Mouse (Mus musculus): ENCODE measurements around the gene Klri1. TPM values are rescaled to one million over a fixed set of nuclear protein-coding genes. Genes with fewer than 3 reads are reported as not detected.
"Not testable (repeated sequence)": the region's sequence is repeated elsewhere in the genome, so short reads cannot be mapped to it uniquely, and the experiment has no call there.

The Klri1 gene
- polyA plus RNA-seq, 2 experiments = not detected

DNA sequence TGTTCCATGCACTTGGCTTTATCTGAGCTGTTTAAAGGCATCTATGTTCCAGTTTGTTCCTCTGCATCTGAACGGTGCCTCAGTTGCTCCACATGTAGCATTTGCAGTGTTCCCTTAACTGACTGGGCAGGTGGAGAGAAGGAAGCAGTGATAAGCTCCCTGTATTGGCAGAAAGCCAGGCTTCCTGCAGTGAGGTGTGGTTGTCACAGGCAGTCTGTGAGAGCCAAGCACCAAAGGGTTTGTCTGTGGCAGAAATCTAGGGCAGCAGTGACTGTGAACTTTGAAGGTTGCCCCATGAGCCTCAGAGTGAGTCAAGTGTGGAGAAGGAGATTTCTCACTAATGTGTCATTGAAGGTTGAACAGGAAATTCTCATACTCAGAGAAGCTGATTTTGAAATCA, 36.6 kb downstream of the Klri1 start:
- no peaks in the 10 kb centered on the region for H3K4me1 ChIP-seq (replicated peaks; ENCODE audit: control insufficient read depth in 2 of 2, insufficient read depth in 2 of 2, low read length in 1 of 2)
- no peak overlapping the region for H3K27ac ChIP-seq
- ATAC-seq (ENCODE audit: insufficient read depth) (no peak), DNase-seq (ENCODE audit: low read depth in 3 of 3, low spot score in 3 of 3) (no peak)
- H3K4me3 ChIP-seq (ENCODE audit: insufficient read depth in 1 of 2, low read depth in 2 of 2, low read length in 2 of 2) = no peak overlapping the region
- H3K9me3 ChIP-seq (ENCODE audit: control insufficient read depth, low read length) = no peaks in the 10 kb centered on the region
- H3K9ac ChIP-seq (replicated peaks) = no peak overlapping the region
- TF ChIP-seq EP300 (IDR thresholded peaks at IDR 0.05; ENCODE audit: low read depth) = no peak
- TF ChIP-seq CTCF (IDR thresholded peaks at IDR 0.05; ENCODE audit: low read depth) = no peak
- H3K36me3 ChIP-seq (replicated peaks; ENCODE audit: control insufficient read depth, insufficient read depth, low read depth) = no peaks in the 10 kb centered on the region
- no peaks in the 10 kb centered on the region for H3K27me3 ChIP-seq (ENCODE audit: control insufficient read depth, insufficient read depth, low read length)
- no peak overlapping the region for H3K4me2 ChIP-seq (ENCODE audit: low read depth)
- 42% methylated on average over 1 of the region's 1 CpGs for WGBS (ENCODE audit: insufficient replicate concordance)

DNA sequence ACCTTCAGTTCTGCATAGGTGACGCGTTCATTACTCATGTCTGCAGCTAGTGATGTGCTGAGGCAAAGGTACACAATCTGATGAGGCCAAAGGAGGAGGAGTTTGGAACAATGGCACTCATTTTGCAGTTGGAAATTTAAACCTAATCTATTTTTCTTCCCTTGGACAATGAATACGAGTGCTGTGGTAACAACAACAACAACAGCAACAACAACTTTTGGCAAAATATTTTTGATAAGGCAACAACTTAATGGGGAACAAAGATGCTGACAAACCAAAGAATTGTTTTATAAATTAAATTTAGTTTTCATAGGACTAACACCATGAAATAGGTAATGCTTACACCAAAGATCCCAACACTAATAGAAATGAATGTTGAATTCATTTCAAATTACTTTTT, 38.1 kb downstream of the Klri1 start, which contains the start of gene Klrc1:
TSS of gene Klrc1 (minus strand) at position 101 of the 400 bp plus-strand sequence.
- Histone ChIP-seq H3K27me3 (ENCODE audit: control insufficient read depth, insufficient read depth, low read length) (no peaks in the 10 kb centered on the region), H3K9me3 (ENCODE audit: control insufficient read depth, low read length) (no peaks in the 10 kb centered on the region), H3K36me3 (replicated peaks; ENCODE audit: control insufficient read depth, insufficient read depth, low read depth) (no peaks in the 10 kb centered on the region), H3K9ac (replicated peaks) (no peak within 1 kb of the TSS), H3K4me1 (replicated peaks; ENCODE audit: control insufficient read depth in 2 of 2, insufficient read depth in 2 of 2, low read length in 1 of 2) (no peaks in the 10 kb centered on the region), H3K4me2 (ENCODE audit: low read depth) (no peak within 1 kb of the TSS), H3K27ac (no peak within 1 kb of the TSS), H3K4me3 (ENCODE audit: insufficient read depth in 1 of 2, low read depth in 2 of 2, low read length in 2 of 2) (no peak within 1 kb of the TSS)
- ATAC-seq (ENCODE audit: insufficient read depth) (no peak), DNase-seq (ENCODE audit: low read depth in 3 of 3, low spot score in 3 of 3) (no peak)
- WGBS (ENCODE audit: insufficient replicate concordance) = 58% methylated on average over 3 of the region's 3 CpGs
- TF ChIP-seq CTCF (IDR thresholded peaks at IDR 0.05; ENCODE audit: low read depth) (no peak), EP300 (IDR thresholded peaks at IDR 0.05; ENCODE audit: low read depth) (no peak)

DNA sequence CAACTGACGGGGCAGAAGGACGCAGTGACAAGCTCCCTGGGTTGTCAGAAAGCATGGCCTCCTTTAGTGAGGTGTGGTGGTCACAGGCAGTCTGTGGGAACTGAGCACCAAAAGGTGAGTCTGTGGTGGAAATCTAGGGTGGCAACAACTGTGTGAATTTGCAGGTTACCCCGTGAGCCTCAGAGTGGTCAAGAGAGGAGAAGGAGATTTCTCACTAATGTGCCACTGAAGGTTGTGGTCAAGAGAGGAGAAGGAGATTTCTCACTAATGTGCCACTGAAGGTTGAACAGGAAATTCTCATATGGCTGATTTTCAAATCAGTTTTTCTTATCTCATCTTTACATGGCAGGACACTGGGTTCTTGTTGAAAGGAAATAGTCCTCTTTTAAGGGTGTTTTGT, 55.6 kb downstream of the Klri1 start:
- H3K27ac ChIP-seq; H3K4me3 ChIP-seq (ENCODE audit: insufficient read depth in 1 of 2, low read depth in 2 of 2, low read length in 2 of 2); H3K9me3 ChIP-seq (ENCODE audit: control insufficient read depth, low read length); H3K4me2 ChIP-seq (ENCODE audit: low read depth); H3K36me3 ChIP-seq (replicated peaks; ENCODE audit: control insufficient read depth, insufficient read depth, low read depth); H3K27me3 ChIP-seq (ENCODE audit: control insufficient read depth, insufficient read depth, low read length); H3K9ac ChIP-seq (replicated peaks); ATAC-seq (ENCODE audit: insufficient read depth); H3K4me1 ChIP-seq (replicated peaks; ENCODE audit: control insufficient read depth in 2 of 2, insufficient read depth in 2 of 2, low read length in 1 of 2); DNase-seq (ENCODE audit: low read depth in 3 of 3, low spot score in 3 of 3): not testable (repeated sequence)
- 20% methylated on average over 1 of the region's 3 CpGs for WGBS (ENCODE audit: insufficient replicate concordance)

DNA sequence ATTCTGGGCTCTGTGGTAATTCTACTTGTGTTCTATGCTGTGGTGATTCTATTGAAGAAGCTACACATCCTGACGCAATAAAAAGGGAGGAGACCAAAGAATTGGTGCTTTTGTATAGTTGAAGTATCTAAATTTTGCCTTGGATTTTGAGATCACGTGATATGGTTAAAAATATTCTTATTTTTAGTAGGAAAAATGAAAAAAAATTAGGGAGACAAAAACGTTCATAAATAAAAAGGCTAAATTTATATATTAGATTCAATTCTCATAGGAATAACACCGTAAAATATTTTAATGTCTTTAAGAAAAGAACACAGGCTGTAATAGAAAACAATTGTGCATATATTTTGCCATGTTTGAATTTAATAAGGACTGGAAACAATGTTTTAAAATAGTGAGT, 56.3 kb downstream of the Klri1 start, which contains the start of gene Klrc2:
TSS of gene Klrc2 (minus strand) at position 101 of the 400 bp plus-strand sequence.
- H3K4me3 ChIP-seq (ENCODE audit: insufficient read depth in 1 of 2, low read depth in 2 of 2, low read length in 2 of 2); H3K27ac ChIP-seq; H3K36me3 ChIP-seq (replicated peaks; ENCODE audit: control insufficient read depth, insufficient read depth, low read depth); H3K9me3 ChIP-seq (ENCODE audit: control insufficient read depth, low read length); H3K9ac ChIP-seq (replicated peaks); DNase-seq (ENCODE audit: low read depth in 3 of 3, low spot score in 3 of 3); H3K4me1 ChIP-seq (replicated peaks; ENCODE audit: control insufficient read depth in 2 of 2, insufficient read depth in 2 of 2, low read length in 1 of 2); ATAC-seq (ENCODE audit: insufficient read depth); H3K4me2 ChIP-seq (ENCODE audit: low read depth); H3K27me3 ChIP-seq (ENCODE audit: control insufficient read depth, insufficient read depth, low read length): not testable (repeated sequence)
- WGBS (ENCODE audit: insufficient replicate concordance) = 46% methylated on average over 4 of the region's 4 CpGs

Small RNA genes lying within 50 kb of the gene (microRNA-seq; reads per million reads assigned to microRNA genes)
- gene Mir680-1 = not detected

Other genes with a start within 250 kb of the Klri1 start
- gene Olr1, start 210.0 kb downstream of the Klri1 start, polyA plus RNA-seq (2012; rRNA removed) = 0.64 and 0.83 TPM in 2 replicates
- 0.57 and 0.81 TPM in 2 replicates for gene Olr1, start 210.0 kb downstream of the Klri1 start, polyA plus RNA-seq (2014; fragmentation: Nextera tagmentation; extraction: Ambion mirVana)
- 0.01 TPM in 1 of 2 replicates, not detected in the other for gene Tmem52b, start 204.6 kb downstream of the Klri1 start, polyA plus RNA-seq (2012; rRNA removed)
- gene Tmem52b, start 204.6 kb downstream of the Klri1 start, polyA plus RNA-seq (2014; fragmentation: Nextera tagmentation; extraction: Ambion mirVana) = not detected in 2 replicates
- gene Gabarapl1, start 184.0 kb downstream of the Klri1 start, polyA plus RNA-seq (2012; rRNA removed) = 15.1 and 19.2 TPM in 2 replicates
- 8.2 and 9.1 TPM in 2 replicates for gene Gabarapl1, start 184.0 kb downstream of the Klri1 start, polyA plus RNA-seq (2014; fragmentation: Nextera tagmentation; extraction: Ambion mirVana)
- 0.03 TPM in 1 of 2 replicates, not detected in the other for gene Klre1, start 139.2 kb downstream of the Klri1 start, polyA plus RNA-seq (2012; rRNA removed)
- gene Klre1, start 139.2 kb downstream of the Klri1 start, polyA plus RNA-seq (2014; fragmentation: Nextera tagmentation; extraction: Ambion mirVana) = not detected in 2 replicates
- 0.19 and 0.23 TPM in 2 replicates for gene Klrd1, start 125.3 kb downstream of the Klri1 start, polyA plus RNA-seq (2012; rRNA removed)
- 0.37 and 0.50 TPM in 2 replicates for gene Klrd1, start 125.3 kb downstream of the Klri1 start, polyA plus RNA-seq (2014; fragmentation: Nextera tagmentation; extraction: Ambion mirVana)
- 0.09 and 0.26 TPM in 2 replicates for gene Klrk1, start 93.3 kb downstream of the Klri1 start, polyA plus RNA-seq (2012; rRNA removed)
- 0.48 and 0.59 TPM in 2 replicates for gene Klrk1, start 93.3 kb downstream of the Klri1 start, polyA plus RNA-seq (2014; fragmentation: Nextera tagmentation; extraction: Ambion mirVana)
- gene Klrc3, start 73.8 kb downstream of the Klri1 start, polyA plus RNA-seq (2012; rRNA removed) = not detected in 2 replicates
- gene Klrc3, start 73.8 kb downstream of the Klri1 start, polyA plus RNA-seq (2014; fragmentation: Nextera tagmentation; extraction: Ambion mirVana) = not detected in 2 replicates
- gene Klrc2, start 56.4 kb downstream of the Klri1 start, polyA plus RNA-seq (2012; rRNA removed) = 0.01 TPM in 1 of 2 replicates, not detected in the other
- not detected in 2 replicates for gene Klrc2, start 56.4 kb downstream of the Klri1 start, polyA plus RNA-seq (2014; fragmentation: Nextera tagmentation; extraction: Ambion mirVana)
- 0.08 and 0.19 TPM in 2 replicates for gene Klrc1, start 38.2 kb downstream of the Klri1 start, polyA plus RNA-seq (2012; rRNA removed)
- gene Klrc1, start 38.2 kb downstream of the Klri1 start, polyA plus RNA-seq (2014; fragmentation: Nextera tagmentation; extraction: Ambion mirVana) = 0.08 and 0.14 TPM in 2 replicates
- gene Klri2, start 23.4 kb upstream of the Klri1 start, polyA plus RNA-seq (2012; rRNA removed) = not detected in 2 replicates
- gene Klri2, start 23.4 kb upstream of the Klri1 start, polyA plus RNA-seq (2014; fragmentation: Nextera tagmentation; extraction: Ambion mirVana) = not detected in 2 replicates
- not detected in 2 replicates for gene Gm156, start 67.1 kb upstream of the Klri1 start, polyA plus RNA-seq (2012; rRNA removed)
- not detected in 2 replicates for gene Gm156, start 67.1 kb upstream of the Klri1 start, polyA plus RNA-seq (2014; fragmentation: Nextera tagmentation; extraction: Ambion mirVana)
- gene Gm17631, start 145.5 kb upstream of the Klri1 start, polyA plus RNA-seq (2012; rRNA removed) = not detected in 2 replicates
- not detected in 2 replicates for gene Gm17631, start 145.5 kb upstream of the Klri1 start, polyA plus RNA-seq (2014; fragmentation: Nextera tagmentation; extraction: Ambion mirVana)
- not detected in 2 replicates for gene Klra17, start 159.5 kb upstream of the Klri1 start, polyA plus RNA-seq (2012; rRNA removed)
- 0.17 TPM in 1 of 2 replicates, not detected in the other for gene Klra17, start 159.5 kb upstream of the Klri1 start, polyA plus RNA-seq (2014; fragmentation: Nextera tagmentation; extraction: Ambion mirVana)
- gene Klra5, start 200.5 kb upstream of the Klri1 start, polyA plus RNA-seq (2012; rRNA removed) = not detected in 2 replicates
- gene Klra5, start 200.5 kb upstream of the Klri1 start, polyA plus RNA-seq (2014; fragmentation: Nextera tagmentation; extraction: Ambion mirVana) = not detected in 2 replicates

Measured in liver, embryonic 14.5 days (tissue).